15 mouse cellular contexts compared by ENCODE assay signal in genomic region chr8:124507572-124508320, GRCm38 (mm10). TPM values are rescaled to one million over a fixed set of nuclear protein-coding genes. Genes with fewer than 3 reads are reported as not detected.
DNase-seq lines count a peak whose midpoint lies in the region; ATAC-seq lines count a peak whose summit lies in the region.
"Had no signal": no experiment of that assay in that cellular context is flagged by ENCODE, and none has a peak within 500 bp of the region (broad histone marks: within the 10 kb centered on the region; RNA-seq: fewer than 3 reads in every experiment).

No protein-coding gene starts in this region.

- DNase-seq in brain, adult 2 months (ENCODE audit: low read depth, low spot score), result peak; percentile 97
- peak; percentile 73 for DNase-seq in cerebellum, adult 8-10 months
- peak; percentile 82 to 91 for DNase-seq in layer of hippocampus, adult 18-20 months (ENCODE audit: low spot score in 2 of 2)
- peak; percentile 54 to 93 for DNase-seq in left cerebral cortex, postnatal 25 days (ENCODE audit: low spot score in 2 of 2)
- no peak for DNase-seq in testis, postnatal 14 days (ENCODE audit: low spot score)
- no peak for DNase-seq in heart, embryonic 10.5 days (ENCODE audit: low spot score)
- no peak for DNase-seq in adrenal gland, postnatal 10 days
- DNase-seq: adrenal gland, postnatal 25 days; kidney, adult 2 months; lung, embryonic 14.5 days had no signal

- no peaks in the 10 kb centered on the region for H3K9me3 ChIP-seq in heart, embryonic 10.5 days
- H3K9me3 ChIP-seq: neural tube, embryonic 12.5 days had no signal

- 72% methylated on average over 8 of the region's 8 CpGs for WGBS in heart, embryonic 10.5 days

- H3K27me3 ChIP-seq in heart, embryonic 10.5 days (ENCODE audit: insufficient read depth, poor library complexity, severe bottlenecking), result no peaks in the 10 kb centered on the region
- H3K27me3 ChIP-seq: forebrain, embryonic 13.5 days; limb, embryonic 13.5 days; midbrain, embryonic 12.5 days; neural tube, embryonic 12.5 days had no signal

- no peak overlapping the region for H3K27ac ChIP-seq in heart, embryonic 10.5 days
- H3K27ac ChIP-seq: forebrain, embryonic 13.5 days; limb, embryonic 13.5 days; midbrain, embryonic 12.5 days; neural tube, embryonic 12.5 days had no signal

- H3K4me1 ChIP-seq in heart, embryonic 10.5 days, result no peaks in the 10 kb centered on the region
- H3K4me1 ChIP-seq: limb, embryonic 13.5 days; midbrain, embryonic 12.5 days; neural tube, embryonic 12.5 days had no signal

- no peak overlapping the region for H3K4me3 ChIP-seq in heart, embryonic 10.5 days
- H3K4me3 ChIP-seq: forebrain, embryonic 13.5 days; limb, embryonic 13.5 days; midbrain, embryonic 12.5 days; neural tube, embryonic 12.5 days had no signal

- H3K36me3 ChIP-seq in heart, embryonic 10.5 days, result no peaks in the 10 kb centered on the region
- H3K36me3 ChIP-seq: limb, embryonic 13.5 days; midbrain, embryonic 12.5 days; neural tube, embryonic 12.5 days had no signal

- no peak for ATAC-seq in inflammation-experienced regulatory T-cells, adult 6 months
- ATAC-seq: forebrain, embryonic 13.5 days had no signal

- intact Hi-C loops in left cerebral cortex, postnatal 25 days (cut with DNase I), result loop anchor here (1.0 kb wide), 1 partner anchor 31 kb away; no protein-coding TSS in a partner anchor

RNA-seq across cellular contexts. Expression of gene Cog2, which starts 12.8 kb away (rescaled TPM):
- total RNA-seq in layer of hippocampus, adult 18-20 months (2021), result 10 to 100 TPM; 40.6 to 43.8 TPM
- total RNA-seq in left cerebral cortex, postnatal 25 days (2021), result 10 to 100 TPM; 37.0 to 39.3 TPM
- 10 to 100 TPM; 41.3 to 44.4 (median 42.9) TPM for polyA plus RNA-seq in inflammation-experienced regulatory T-cells, adult 6 months (2017; shearing (Covaris generic))
- 28.4 and 30.4 TPM in 2 replicates for polyA plus RNA-seq in heart, embryonic 10.5 days (2016; fragmentation: Nextera tagmentation; extraction: Ambion mirVana)
- 10 to 100 TPM; 34.1 to 36.3 TPM for total RNA-seq in adrenal gland, postnatal 10 days (2021)

Comparison
In these comparisons a context has a peak if more than half of its experiments do, and no peak if none do; other contexts are left out.
1. DNase-seq: peak in brain, adult 2 months (single experiment), cerebellum, adult 8-10 months (single experiment), layer of hippocampus, adult 18-20 months (2 of 2) and left cerebral cortex, postnatal 25 days (2 of 2); none in testis, postnatal 14 days (single experiment), heart, embryonic 10.5 days (single experiment) and adrenal gland, postnatal 10 days (single experiment).